Mouse (Mus musculus): ENCODE measurements around the gene Pde9a.
"Not testable (repeated sequence)": the region's sequence is repeated elsewhere in the genome, so short reads cannot be mapped to it uniquely, and the experiment has no call there.

The Pde9a gene

DNA sequence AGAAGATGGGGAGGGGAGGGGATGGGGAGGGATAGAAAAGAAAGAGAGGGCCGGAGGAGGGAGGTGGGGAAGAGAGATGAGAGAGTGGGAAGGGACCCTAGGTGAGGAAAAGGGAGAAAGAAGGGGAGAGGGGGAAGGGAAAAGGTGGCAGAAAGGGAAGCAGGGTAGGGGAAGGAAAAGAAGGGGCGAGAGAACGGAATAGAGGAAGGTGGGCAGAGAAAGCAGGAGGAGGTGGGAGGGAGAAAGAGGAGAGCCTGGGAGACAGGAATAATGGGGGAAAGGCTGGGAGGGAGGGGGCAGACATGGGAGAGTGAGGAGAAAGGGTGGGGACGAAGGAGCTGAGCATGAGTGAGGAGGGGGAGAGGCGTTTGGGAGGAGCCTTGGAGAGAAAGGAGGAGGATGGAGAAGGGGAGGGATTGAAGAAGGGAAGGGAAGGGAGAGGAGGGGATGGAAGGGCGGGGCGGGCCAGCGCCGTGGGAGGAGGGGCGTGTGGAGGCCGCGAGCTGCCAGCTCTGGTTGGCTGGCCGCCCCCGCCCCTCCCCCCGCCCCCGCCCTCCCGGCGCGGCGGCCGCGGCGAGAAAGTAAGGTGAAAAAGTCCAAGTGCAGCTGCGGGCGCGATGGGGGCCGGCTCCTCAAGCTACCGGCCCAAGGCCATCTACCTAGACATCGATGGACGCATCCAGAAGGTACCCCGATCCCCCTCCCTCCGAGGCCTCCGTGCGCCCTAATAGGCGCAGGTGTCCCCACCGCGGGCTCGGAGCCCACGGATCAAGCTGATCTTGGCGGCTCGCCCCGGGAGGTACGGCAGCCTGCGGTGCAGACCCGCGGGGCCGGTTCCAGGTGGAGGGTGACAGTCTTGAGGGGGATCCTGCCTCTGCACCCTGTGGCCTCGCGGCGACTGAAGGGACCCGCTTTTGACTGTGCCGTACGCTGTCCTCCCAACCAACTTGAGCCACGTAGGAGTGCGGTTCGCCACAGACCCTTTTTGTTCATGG, at the start of gene Pde9a:
Pde9a (plus strand) TSS at position 540 of the 995 bp plus-strand sequence.
- DNase-seq, result peak; percentile 78

DNA sequence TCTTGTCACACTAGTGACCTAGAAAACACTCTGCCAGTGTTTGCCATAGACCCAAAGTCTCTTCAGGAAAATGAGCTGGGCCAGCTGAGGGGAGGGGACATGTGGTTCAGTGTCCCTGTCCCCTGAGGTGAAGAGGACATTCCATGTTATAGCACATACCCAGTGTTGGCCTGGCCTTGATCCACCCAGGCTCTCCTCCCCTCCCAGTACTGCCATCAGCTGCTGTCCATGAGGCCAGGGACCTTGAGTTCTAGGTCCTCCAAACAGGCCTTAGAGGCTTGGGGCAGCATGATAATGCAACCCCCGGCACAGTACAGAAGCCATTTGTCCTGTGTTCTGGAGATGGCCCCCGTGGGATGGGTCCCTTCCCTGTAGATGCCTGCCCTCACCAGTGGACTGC, 46.2 kb upstream of the Pde9a start:
- DNase-seq, result no peak

- no peak for DNase-seq
These were observed 43.8 kb upstream of the Pde9a start for GRCm38 (mm10) chr17:31342191-31342590.

- peak; percentile 76 for DNase-seq
These were observed 41.7 kb upstream of the Pde9a start for GRCm38 (mm10) chr17:31344172-31344801.

- DNase-seq, result no peak
These were observed 41.2 kb upstream of the Pde9a start for GRCm38 (mm10) chr17:31344816-31345215.

GRCm38 (mm10) chr17:31348129-31348528, 37.9 kb upstream of the Pde9a start:
- no peak for DNase-seq

DNA sequence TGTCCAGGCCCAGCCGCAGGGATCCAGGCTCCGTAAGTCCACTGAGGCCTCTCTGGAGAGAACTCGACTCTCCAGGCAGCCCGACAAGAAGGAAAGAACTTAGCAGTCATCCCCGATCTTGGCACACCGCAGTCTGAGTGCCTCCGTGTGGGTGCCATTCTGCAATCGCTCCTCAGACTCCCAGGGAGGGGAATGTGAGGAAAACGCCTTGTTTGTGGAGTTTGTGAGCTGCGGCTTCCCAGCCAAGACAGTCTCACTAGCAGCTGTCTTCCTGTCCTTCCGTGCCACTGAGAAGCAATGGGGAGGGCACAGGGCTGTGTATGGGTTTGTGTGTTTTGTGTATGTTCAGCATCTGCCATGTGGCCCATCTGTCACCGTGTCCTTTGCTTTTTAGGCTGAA, 36.6 kb upstream of the Pde9a start:
- DNase-seq, result no peak

- no peak for DNase-seq
These were observed 34.0 kb upstream of the Pde9a start for GRCm38 (mm10) chr17:31351984-31352383.

DNA sequence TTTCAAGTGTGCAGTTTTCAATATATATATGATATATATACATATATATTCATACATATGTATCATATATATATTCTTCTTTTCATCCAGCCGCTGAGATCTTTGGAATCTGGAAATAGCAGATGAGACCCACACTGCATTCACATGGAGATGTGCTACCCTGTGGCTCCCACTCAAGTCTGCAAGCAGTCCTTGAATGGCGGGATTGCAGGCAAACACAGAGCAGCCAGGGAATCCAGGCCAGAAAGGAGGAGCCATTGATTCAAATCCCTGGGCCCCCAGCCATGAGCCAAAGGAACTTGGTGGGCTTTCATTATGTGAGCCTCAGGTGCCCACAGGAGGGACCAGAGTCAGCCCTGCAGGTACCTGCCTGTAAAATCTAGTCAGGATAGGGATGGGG, 32.8 kb upstream of the Pde9a start:
- DNase-seq, result no peak

GRCm38 (mm10) chr17:31354684-31355083, 31.3 kb upstream of the Pde9a start:
- not testable (repeated sequence) for DNase-seq

GRCm38 (mm10) chr17:31355792-31356502, 30.1 kb upstream of the Pde9a start:
- no peak for DNase-seq

- no peak for DNase-seq
These were observed 25.4 kb upstream of the Pde9a start for GRCm38 (mm10) chr17:31360582-31360981.

DNA sequence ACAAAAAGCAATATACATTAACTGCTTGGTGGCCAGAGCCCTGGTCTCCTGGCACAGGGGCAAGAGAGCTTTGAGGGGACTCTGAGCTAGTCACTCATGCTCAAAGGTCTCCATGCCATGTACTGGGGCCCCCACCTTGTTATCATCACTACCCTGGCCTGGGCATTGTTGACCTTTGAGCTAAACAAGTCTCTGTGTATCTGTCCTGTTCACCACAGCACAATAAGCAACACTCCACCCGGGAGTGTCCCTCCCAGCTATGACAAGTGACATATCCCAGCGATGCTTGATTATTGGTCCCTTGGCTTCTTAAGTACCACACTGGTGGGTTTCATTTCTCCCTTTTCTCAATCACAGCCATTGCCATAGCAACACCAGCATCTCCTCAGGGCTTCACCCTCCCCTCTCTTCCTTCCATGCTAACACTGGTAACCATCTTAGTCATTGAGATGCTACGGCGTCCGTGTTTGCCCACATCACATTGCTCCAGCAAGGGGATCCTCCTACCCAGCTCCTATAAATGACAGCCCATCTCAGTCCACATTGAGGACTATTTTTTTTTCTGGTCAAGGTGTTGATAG, 20.3 kb upstream of the Pde9a start:
- DNase-seq, result no peak

GRCm38 (mm10) chr17:31370221-31370620, 15.8 kb upstream of the Pde9a start:
- DNase-seq, result no peak

GRCm38 (mm10) chr17:31370931-31371330, 15.1 kb upstream of the Pde9a start:
- DNase-seq, result no peak

DNA sequence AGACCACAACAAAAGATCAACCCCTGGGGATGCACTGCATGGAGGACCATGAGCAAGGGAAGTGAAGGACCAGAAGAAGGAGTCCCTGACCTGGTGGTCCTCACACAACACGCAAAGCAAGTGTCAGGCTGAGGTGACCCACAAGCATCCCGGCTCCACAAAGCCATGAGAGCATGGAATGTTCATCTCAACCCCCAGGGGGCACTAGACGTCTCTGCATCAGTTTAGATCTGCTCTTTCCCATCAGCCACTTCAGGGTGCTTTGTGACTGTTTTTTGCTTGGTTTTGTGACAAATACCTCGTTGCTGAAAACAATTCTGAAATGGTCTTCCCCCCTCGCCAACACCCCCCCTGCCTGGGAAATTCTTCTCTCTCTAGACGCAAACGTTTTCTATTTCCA, 8.0 kb upstream of the Pde9a start:
- DNase-seq, result peak; percentile 35

DNA sequence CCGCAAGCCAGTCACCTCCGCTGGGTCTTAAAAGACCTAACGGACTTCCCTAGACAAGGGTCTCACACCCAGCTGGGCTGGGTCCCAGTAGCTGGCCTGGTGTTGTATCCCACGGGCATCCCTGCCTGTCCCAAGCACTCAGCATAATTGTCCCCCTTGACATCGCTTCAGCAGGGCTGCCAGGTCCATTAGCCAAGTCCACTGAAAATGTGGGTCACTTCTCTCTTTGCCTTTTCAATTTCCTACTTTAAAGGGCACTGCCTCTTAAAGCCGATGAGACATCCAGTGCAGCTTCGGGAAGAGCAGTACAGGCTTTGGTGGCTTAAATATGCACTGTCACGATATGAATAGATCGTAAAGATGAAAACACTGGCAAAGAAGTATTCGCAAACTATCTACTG, 7.6 kb upstream of the Pde9a start:
- no peak for DNase-seq

DNA sequence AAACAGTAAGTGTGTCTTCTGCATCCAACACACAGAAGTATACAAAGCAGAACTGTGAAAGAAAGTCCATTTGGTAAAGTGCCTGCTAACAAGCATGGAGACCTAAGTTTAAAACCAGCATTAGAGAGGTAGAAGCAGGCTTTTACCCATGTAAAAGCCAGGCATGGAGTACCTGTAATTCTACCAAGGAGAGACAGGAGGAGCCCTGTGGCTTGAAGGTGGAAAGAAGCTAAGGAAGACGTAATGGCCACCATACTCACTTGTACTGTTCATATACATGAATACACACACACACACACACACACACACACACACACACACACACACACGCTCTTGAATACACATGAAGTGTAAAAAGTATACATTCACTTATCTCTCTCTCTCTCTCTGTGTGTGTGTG, 6.9 kb upstream of the Pde9a start:
- no peak for DNase-seq

DNA sequence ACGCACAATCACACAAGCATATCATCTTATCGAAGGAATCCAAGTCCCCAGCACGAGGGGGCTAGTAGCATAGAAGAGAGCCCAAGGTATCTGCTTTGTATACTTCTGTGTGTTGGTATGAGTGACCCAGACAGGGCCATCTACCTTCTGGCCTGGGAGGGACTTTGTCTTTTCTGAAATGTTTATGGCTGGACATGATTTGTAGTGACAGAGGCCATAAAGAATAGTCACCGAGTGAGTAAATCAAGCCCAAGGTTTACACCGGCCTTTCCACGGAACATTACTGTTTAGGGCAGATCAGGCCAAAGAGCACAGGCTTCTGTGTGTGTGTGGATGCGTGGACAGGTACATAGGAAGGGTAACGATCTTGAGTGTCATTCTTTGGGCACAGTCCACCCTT, 6.1 kb upstream of the Pde9a start:
- no peak for DNase-seq

DNA sequence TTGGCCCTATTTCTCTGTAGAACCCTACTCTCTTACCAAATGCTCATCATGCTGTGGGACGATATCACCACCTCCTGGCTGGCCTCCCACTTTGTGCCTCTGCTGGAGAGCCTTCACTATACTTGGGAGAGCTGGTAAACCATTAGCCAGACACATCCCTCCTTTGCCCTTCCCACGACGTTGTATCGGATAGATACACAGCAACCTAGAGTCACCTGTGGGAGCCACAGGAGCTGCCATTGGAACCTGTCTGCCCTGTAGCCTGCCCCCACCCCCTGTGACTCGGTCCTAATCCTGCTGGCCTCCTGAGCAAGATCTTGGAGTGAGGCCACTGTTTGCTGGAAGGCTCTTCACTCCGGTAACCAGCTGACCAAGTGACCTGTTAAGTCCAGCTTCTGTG, 2.7 kb upstream of the Pde9a start:
- DNase-seq, result peak; percentile 18

GRCm38 (mm10) chr17:31384968-31385627, 912 bp upstream of the Pde9a start:
- no peak for DNase-seq

- no peak for DNase-seq
These were observed 811 bp downstream of the Pde9a start for GRCm38 (mm10) chr17:31386766-31387275.

All from liver (tissue).